Mouse (Mus musculus) ES-Bruce4 (cell line): ENCODE results near the gene Zfp768.

Experiments used
- CTCF ChIP-seq: IDR thresholded peaks from one replicate; pipeline ENCODE4 v1.8.1; 2011; ENCODE audit warnings: low read depth, low read length
- POLR2A ChIP-seq: IDR thresholded peaks from one replicate; pipeline ENCODE4 v1.8.1; 2011; ENCODE audit warnings: low read length; ENCODE audit not compliant: insufficient read depth

DNA sequence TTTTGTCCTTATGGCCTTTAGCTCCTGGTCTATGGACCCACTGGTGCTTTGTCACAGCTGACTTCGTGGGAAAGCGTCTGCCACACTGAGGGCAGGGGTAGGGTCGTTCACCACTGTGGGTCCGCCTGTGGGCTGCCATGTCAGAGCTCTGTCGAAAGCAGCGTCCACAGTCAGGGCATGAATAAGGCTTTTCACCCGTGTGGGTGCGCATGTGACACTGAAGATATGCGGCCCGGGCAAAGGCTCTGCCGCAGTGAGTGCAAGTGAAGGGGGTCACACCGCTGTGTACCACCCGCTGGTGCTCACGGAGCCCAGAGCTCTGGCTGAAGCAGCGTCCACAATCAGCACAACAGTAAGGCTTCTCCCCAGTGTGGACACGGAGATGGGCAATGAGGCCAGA lies 46.1 kb upstream of the Zfp768 start:
- TF ChIP-seq POLR2A (no peak), CTCF (no peak)
